Mouse (Mus musculus): ENCODE measurements around the gene Trim62. TPM values are rescaled to one million over a fixed set of nuclear protein-coding genes. Genes with fewer than 3 reads are reported as not detected.

The Trim62 gene
- polyA plus RNA-seq, 1 experiment from 2014 or later = 3.6 TPM

GRCm38 (mm10) chr4:128959676-128960075 lies 76.3 kb downstream of the Trim62 start:
- 82% methylated on average over 17 of the region's 17 CpGs for WGBS
- Histone ChIP-seq H3K9ac (ENCODE audit: low read length) (no peak overlapping the region), H3K9me3 (ENCODE audit: control insufficient read depth, low read length) (no peaks in the 10 kb centered on the region), H3K4me3 (ENCODE audit: control insufficient read depth in 1 of 2, insufficient read depth in 1 of 2, low read depth in 1 of 2, low read length in 2 of 2) (no peak overlapping the region), H3K27me3 (ENCODE audit: control insufficient read depth, insufficient read depth, low read length) (peaks cover 18% of the 10 kb centered on the region), H3K36me3 (ENCODE audit: control insufficient read depth, insufficient read depth, low read length) (no peaks in the 10 kb centered on the region), H3K4me2 (ENCODE audit: low read length) (no peak overlapping the region), H3K4me1 (ENCODE audit: control insufficient read depth in 2 of 2, insufficient read depth in 2 of 2, low read length in 2 of 2) (peaks cover 18 to 22% of the 10 kb centered on the region in 2 experiments), H3K27ac (replicated peaks in 1 of 2; ENCODE audit: control insufficient read depth in 1 of 2, insufficient read depth in 1 of 2, low read depth in 2 of 2, low read length in 2 of 2) (no peak overlapping the region)
- no peak for ATAC-seq (ENCODE audit: insufficient number of reproducible peaks, insufficient read depth, low FRiP score, low read depth)

Other genes starting within 250 kb of the Trim62 start
- gene Phc2, start 228.9 kb upstream of the Trim62 start, polyA plus RNA-seq (2014; fragmentation: Nextera tagmentation; extraction: Ambion mirVana) = 42.5 and 43.2 TPM in 2 replicates
- 0.12 and 0.13 TPM in 2 replicates for gene A3galt2, start 128.2 kb upstream of the Trim62 start, polyA plus RNA-seq (2014; fragmentation: Nextera tagmentation; extraction: Ambion mirVana)
- 14.8 and 17.6 TPM in 2 replicates for gene Zfp362, start 77.5 kb upstream of the Trim62 start, polyA plus RNA-seq (2014; fragmentation: Nextera tagmentation; extraction: Ambion mirVana)
- 6.2 and 7.4 TPM in 2 replicates for gene Azin2, start 78.9 kb downstream of the Trim62 start, polyA plus RNA-seq (2014; fragmentation: Nextera tagmentation; extraction: Ambion mirVana)
- 126 and 129 TPM in 2 replicates for gene Ak2, start 108.4 kb downstream of the Trim62 start, polyA plus RNA-seq (2014; fragmentation: Nextera tagmentation; extraction: Ambion mirVana)
- 8.2 and 9.0 TPM in 2 replicates for gene Rnf19b, start 174.7 kb downstream of the Trim62 start, polyA plus RNA-seq (2014; fragmentation: Nextera tagmentation; extraction: Ambion mirVana)
- not detected in 2 replicates for gene Tmem54, start 222.0 kb downstream of the Trim62 start, polyA plus RNA-seq (2014; fragmentation: Nextera tagmentation; extraction: Ambion mirVana)
- 0.31 and 0.47 TPM in 2 replicates for gene Hpca, start 238.5 kb downstream of the Trim62 start, polyA plus RNA-seq (2014; fragmentation: Nextera tagmentation; extraction: Ambion mirVana)

Data from heart, embryonic 14.5 days (tissue).